Mouse (Mus musculus) MEL (cell line): ENCODE data around the gene Nrsn2. TPM values are rescaled to one million over a fixed set of nuclear protein-coding genes. Genes with fewer than 3 reads are reported as not detected.
A peak's percentile ranks its signal among the peaks of the same experiment; 100 is the strongest.

ENCODE experiments used
- ELF1 ChIP-seq: IDR thresholded peaks from 2 replicates; pipeline ENCODE4 v1.6.1; 2014; ENCODE audit warnings: low read depth, mild to moderate bottlenecking, inconsistent platforms, low read length, improper control_type of control experiment, moderate library complexity
- EP300 ChIP-seq, 2 experiments: IDR thresholded peaks; 2 replicates each; pipeline ENCODE4 v1.6.1; 2011; ENCODE audit warnings: improper control_type of control experiment in 2 of 2, low read length in 2 of 2, low read depth in 1 of 2, mild to moderate bottlenecking in 1 of 2
- ETS1 ChIP-seq: IDR thresholded peaks from 2 replicates; pipeline ENCODE4 v1.6.1; 2012; ENCODE audit warnings: low read depth, mild to moderate bottlenecking, inconsistent platforms, low read length, improper control_type of control experiment, moderate library complexity
- GATA1 ChIP-seq: IDR thresholded peaks from 2 replicates; pipeline ENCODE4 v1.6.1; 2011; ENCODE audit warnings: low read depth, low read length, improper control_type of control experiment
- JUND ChIP-seq: IDR thresholded peaks from 2 replicates; pipeline ENCODE4 v1.6.1; 2011; ENCODE audit warnings: low read depth, mild to moderate bottlenecking, improper control_type of control experiment, low read length
- KAT2A ChIP-seq: conservative IDR thresholded peaks from 2 replicates; pipeline ENCODE4 v1.6.1; 2012; ENCODE audit warnings: low read depth, low read length, improper control_type of control experiment, inconsistent platforms
- MAFK ChIP-seq: IDR thresholded peaks from 2 replicates; pipeline ENCODE4 v1.6.1; 2011; ENCODE audit warnings: low read depth, mild to moderate bottlenecking, low read length, improper control_type of control experiment, borderline replicate concordance
- MAX ChIP-seq: IDR thresholded peaks from 2 replicates; pipeline ENCODE4 v1.6.1; 2011; ENCODE audit warnings: low read length, improper control_type of control experiment
- MAZ ChIP-seq: IDR thresholded peaks from 2 replicates; pipeline ENCODE4 v1.6.1; 2012; ENCODE audit warnings: low read depth, mild to moderate bottlenecking, inconsistent platforms, low read length, improper control_type of control experiment
- MEF2A ChIP-seq: IDR thresholded peaks from 2 replicates; pipeline ENCODE4 v1.6.1; 2014; ENCODE audit warnings: low read depth, mild to moderate bottlenecking, inconsistent platforms, low read length, improper control_type of control experiment; ENCODE audit not compliant: poor library complexity, insufficient replicate concordance, severe bottlenecking; ENCODE audit errors: extremely low read depth
- MYB ChIP-seq: IDR thresholded peaks from 2 replicates; pipeline ENCODE4 v1.6.1; 2011; ENCODE audit warnings: mild to moderate bottlenecking, low read depth, low read length, improper control_type of control experiment
- MYC ChIP-seq: IDR thresholded peaks from 2 replicates; pipeline ENCODE4 v1.6.1; 2011; ENCODE audit warnings: low read depth, mild to moderate bottlenecking, low read length, improper control_type of control experiment, moderate library complexity
- NELFE ChIP-seq: IDR thresholded peaks from 2 replicates; pipeline ENCODE4 v1.6.1; 2011; ENCODE audit warnings: low read depth, low read length, improper control_type of control experiment
- POLR2A ChIP-seq, 2 experiments: IDR thresholded peaks; 2 replicates each; pipeline ENCODE4 v1.6.1; 2011 to 2012; ENCODE audit warnings: low read length in 2 of 2, mild to moderate bottlenecking in 2 of 2, control low read depth in 1 of 2, improper control_type of control experiment in 1 of 2, low read depth in 1 of 2, moderate library complexity in 1 of 2; ENCODE audit not compliant: control insufficient read depth in 1 of 2, insufficient read depth in 1 of 2, poor library complexity in 1 of 2
- POLR2AphosphoS5 ChIP-seq: IDR thresholded peaks from 2 replicates; pipeline ENCODE4 v1.6.1; 2012; ENCODE audit warnings: low read depth, borderline replicate concordance, mild to moderate bottlenecking, inconsistent platforms, low read length, moderate library complexity, mixed read lengths
- RAD21 ChIP-seq: IDR thresholded peaks from 2 replicates; pipeline ENCODE4 v1.6.1; 2011; ENCODE audit warnings: mild to moderate bottlenecking, low read depth, low read length, improper control_type of control experiment
- SIN3A ChIP-seq: IDR thresholded peaks from 2 replicates; pipeline ENCODE4 v1.6.1; 2012; ENCODE audit warnings: low read length, improper control_type of control experiment, inconsistent platforms
- SMC3 ChIP-seq: IDR thresholded peaks from 2 replicates; pipeline ENCODE4 v1.6.1; 2011; ENCODE audit warnings: low read depth, low read length, improper control_type of control experiment
- TAL1 ChIP-seq: IDR thresholded peaks from 2 replicates; pipeline ENCODE4 v1.6.1; 2012; ENCODE audit warnings: mild to moderate bottlenecking, inconsistent platforms, low read length, moderate library complexity, mixed read lengths
- UBTF ChIP-seq: IDR thresholded peaks from 2 replicates; pipeline ENCODE4 v1.6.1; 2012; ENCODE audit warnings: low read depth, mild to moderate bottlenecking, inconsistent platforms, low read length, improper control_type of control experiment, moderate library complexity, borderline replicate concordance; ENCODE audit not compliant: insufficient read depth
- USF2 ChIP-seq, 2 experiments: IDR thresholded peaks; 2 replicates each; pipeline ENCODE4 v1.6.1; 2011 to 2012; ENCODE audit warnings: improper control_type of control experiment in 2 of 2, low read length in 2 of 2, borderline replicate concordance in 1 of 2, inconsistent platforms in 1 of 2, low read depth in 1 of 2, mild to moderate bottlenecking in 1 of 2; ENCODE audit not compliant: insufficient read depth in 1 of 2
- ZMIZ1 ChIP-seq: IDR thresholded peaks from 2 replicates; pipeline ENCODE4 v1.6.1; 2012; ENCODE audit warnings: low read depth, mild to moderate bottlenecking, inconsistent platforms, low read length, improper control_type of control experiment, moderate library complexity
- polyA plus RNA-seq, 2 experiments: library from polyadenylated mRNA; stranded (reverse) in 1 of 2; unstranded in 1 of 2; fragments of >175 nt in 1 of 2; fragments of >200 nt in 1 of 2; gene quantifications; 2 replicates each; pipeline versions ENCODE4 v1.2.1 to v1.2.4; 2012; ENCODE audit warnings: low replicate concordance in 2 of 2, low read depth in 1 of 2; ENCODE audit not compliant: insufficient read length in 2 of 2, insufficient read depth in 1 of 2, missing spikeins in 1 of 2
- total RNA-seq: library from RNA; depleted of rRNA; stranded (reverse); fragments of 300-350 nt; gene quantifications from 2 replicates; pipeline ENCODE4 v1.2.3, GENCODE M21; 2012

Nrsn2 gene
- total and polyA plus RNA-seq, 3 experiments = not detected

GRCm38 (mm10) chr2:152396110-152397003 is 19.9 kb upstream of the Nrsn2 start (continued):
- TF ChIP-seq UBTF (no peak), MYC (peak; percentile 76), POLR2AphosphoS5 (no peak), EP300 (IDR thresholded peaks at IDR 0.05; ENCODE audit: low read depth in 1 of 2, low read length in 2 of 2) (0 out of 4 replicates have a peak, but pooled peaks of 1 of the 2 experiments have one; percentile 37), POLR2A (IDR thresholded peaks at IDR 0.05; ENCODE audit: control insufficient read depth in 1 of 2, insufficient read depth in 1 of 2, low read depth in 1 of 2, low read length in 2 of 2, poor library complexity in 1 of 2) (no peak), GATA1 (no peak), SMC3 (no peak), ELF1 (0 out of 2 replicates have a peak, but pooled peaks have one; percentile 34), JUND (no peak), ZMIZ1 (peak; percentile 67), MAZ (peak; percentile 93), TAL1 (no peak), MAFK (no peak), MEF2A (no peak), USF2 (IDR thresholded peaks at IDR 0.05; ENCODE audit: borderline replicate concordance in 1 of 2, insufficient read depth in 1 of 2, low read depth in 1 of 2, low read length in 2 of 2) (no peak), ETS1 (peak; percentile 61; the same call in 1 of the 2 replicates), KAT2A (no peak; the same call in 1 of the 2 replicates), MAX (peak; percentile 72), NELFE (no peak), RAD21 (no peak), MYB (no peak), SIN3A (peak; percentile 66)
- TF ChIP-seq, all 39 proteins: peak for 17
